Mouse (Mus musculus) neural tube, embryonic 14.5 days (tissue): ENCODE measurements around the gene Stam2. TPM values are rescaled to one million over a fixed set of nuclear protein-coding genes. Genes with fewer than 3 reads are reported as not detected.

Source experiments
- ATAC-seq: fragments of 200-750 bp; cut with Nextera tagmentation; 2 replicates; pipeline ENCODE4 v1.8.0; 2017; ENCODE audit warnings: low read depth, mild to moderate bottlenecking, moderate TSS enrichment, moderate library complexity
- H3K27ac ChIP-seq: fragments of 300-500 bp; sonication (generic); 2 replicates; pipeline ENCODE4 v1.5.1; 2014; ENCODE audit warnings: low read depth, mild to moderate bottlenecking, control low read depth, low read length, moderate library complexity, mixed read lengths
- H3K27me3 ChIP-seq: fragments of 300-500 bp; sonication (generic); 2 replicates; pipeline ENCODE4 v1.6.1; 2014; ENCODE audit warnings: low read length; ENCODE audit not compliant: control insufficient read depth, insufficient read depth
- H3K36me3 ChIP-seq: fragments of 300-500 bp; sonication (generic); 2 replicates; pipeline ENCODE4 v1.6.1; 2014; ENCODE audit warnings: low read length, mixed read lengths; ENCODE audit not compliant: control insufficient read depth, insufficient read depth
- H3K4me1 ChIP-seq: fragments of 300-500 bp; sonication (generic); 2 replicates; pipeline ENCODE4 v1.6.1; 2014; ENCODE audit warnings: low read length; ENCODE audit not compliant: control insufficient read depth, insufficient read depth
- H3K4me2 ChIP-seq: fragments of 300-500 bp; sonication (generic); 2 replicates; pipeline ENCODE4 v1.6.1; 2014; ENCODE audit warnings: mild to moderate bottlenecking, low read depth, low read length, control low read depth
- H3K4me3 ChIP-seq: fragments of 300-500 bp; sonication (generic); 2 replicates; pipeline ENCODE4 v1.5.1; 2014; ENCODE audit warnings: low read depth, low read length, control low read depth, mixed read lengths
- H3K9ac ChIP-seq: fragments of 300-500 bp; sonication (generic); replicated peaks from 2 replicates; pipeline ENCODE4 v1.6.1; 2014; ENCODE audit warnings: low read depth, mild to moderate bottlenecking, control low read depth, low read length, mixed read lengths
- H3K9me3 ChIP-seq: fragments of 300-500 bp; sonication (generic); 2 replicates; pipeline ENCODE4 v1.6.1; 2016; ENCODE audit warnings: low read length; ENCODE audit not compliant: control insufficient read depth
- WGBS: fragments of 180-500 bp; shearing (Covaris S2); extraction: QIAGEN DNeasy Blood & Tissue Kit; methylation state at CpG from one replicate; pipeline ENCODE4 v1.1.7; 2014; 5-methylcytosine and 5-hydroxymethylcytosine counted together
- polyA plus RNA-seq: library from polyadenylated mRNA; unstranded; fragments of >200 nt; fragmentation: Nextera tagmentation; extraction: Ambion mirVana; gene quantifications from 2 replicates; pipeline ENCODE4 v1.2.1, GENCODE M21; 2014

The Stam2 gene
- polyA plus RNA-seq: 43.5 and 44.9 TPM in 2 replicates

GRCm38 (mm10) chr2:52742256-52743158 is at the start of gene Stam2:
Stam2 (minus strand) TSS chr2:52742281.
- WGBS: 7% methylated on average over 54 of the region's 54 CpGs
- Histone ChIP-seq H3K9me3 (no peaks in the 10 kb centered on the region), H3K9ac (peak within 1 kb of the TSS; percentile 95), H3K4me3 (peak within 1 kb of the TSS; percentile 82), H3K4me1 (0 out of 2 replicates have a peak, but pooled peaks cover 7% of the 10 kb centered on the region), H3K27ac (peak within 1 kb of the TSS; percentile 97), H3K27me3 (no peaks in the 10 kb centered on the region), H3K4me2 (peak within 1 kb of the TSS; percentile 60), H3K36me3 (no peaks in the 10 kb centered on the region)
- peak; percentile 95 for ATAC-seq

GRCm38 (mm10) chr2:52785106-52785721 is 43.1 kb upstream of the Stam2 start:
- no peak overlapping the region for H3K9ac ChIP-seq
- peak; percentile 44; the same call in 1 of the 2 replicates for ATAC-seq
- H3K9me3 ChIP-seq: no peaks in the 10 kb centered on the region
- no peaks in the 10 kb centered on the region for H3K4me1 ChIP-seq
- no peak overlapping the region for H3K4me2 ChIP-seq
- H3K36me3 ChIP-seq: no peaks in the 10 kb centered on the region
- H3K27me3 ChIP-seq: no peaks in the 10 kb centered on the region
- no peak overlapping the region for H3K27ac ChIP-seq
- no peak overlapping the region for H3K4me3 ChIP-seq
- WGBS: 41% methylated on average over 3 of the region's 3 CpGs

- ATAC-seq: no peak
- no peaks in the 10 kb centered on the region for H3K9me3 ChIP-seq
- 86% methylated on average over 10 of the region's 10 CpGs for WGBS
- no peak overlapping the region for H3K4me2 ChIP-seq
- H3K4me3 ChIP-seq: no peak overlapping the region
- no peak overlapping the region for H3K9ac ChIP-seq
- H3K4me1 ChIP-seq: no peaks in the 10 kb centered on the region
- no peak overlapping the region for H3K27ac ChIP-seq
- H3K36me3 ChIP-seq: no peaks in the 10 kb centered on the region
- H3K27me3 ChIP-seq: no peaks in the 10 kb centered on the region
These were observed 37.9 kb upstream of the Stam2 start for GRCm38 (mm10) chr2:52779987-52780386.

GRCm38 (mm10) chr2:52779381-52779780 is 37.3 kb upstream of the Stam2 start:
- WGBS: 88% methylated on average over 9 of the region's 9 CpGs
- no peak overlapping the region for H3K27ac ChIP-seq

GRCm38 (mm10) chr2:52777839-52778238 is 35.8 kb upstream of the Stam2 start:
- WGBS: 64% methylated on average over 2 of the region's 2 CpGs
- Histone ChIP-seq H3K27me3 (no peaks in the 10 kb centered on the region), H3K9ac (no peak overlapping the region), H3K9me3 (no peaks in the 10 kb centered on the region), H3K4me2 (no peak overlapping the region), H3K4me1 (no peaks in the 10 kb centered on the region), H3K36me3 (no peaks in the 10 kb centered on the region), H3K27ac (no peak overlapping the region), H3K4me3 (no peak overlapping the region)
- no peak for ATAC-seq

More at GRCm38 (mm10) chr2:52779381-52779780, 37.3 kb upstream of the Stam2 start:
- H3K9ac ChIP-seq: no peak overlapping the region
- no peaks in the 10 kb centered on the region for H3K36me3 ChIP-seq
- H3K4me3 ChIP-seq: no peak overlapping the region
- no peaks in the 10 kb centered on the region for H3K4me1 ChIP-seq
- H3K27me3 ChIP-seq: no peaks in the 10 kb centered on the region
- H3K9me3 ChIP-seq: no peaks in the 10 kb centered on the region
- no peak for ATAC-seq
- no peak overlapping the region for H3K4me2 ChIP-seq

GRCm38 (mm10) chr2:52774373-52774772 is 32.3 kb upstream of the Stam2 start:
- Histone ChIP-seq H3K4me1 (no peaks in the 10 kb centered on the region), H3K9ac (no peak overlapping the region), H3K9me3 (no peaks in the 10 kb centered on the region), H3K27me3 (no peaks in the 10 kb centered on the region), H3K4me2 (no peak overlapping the region), H3K27ac (no peak overlapping the region), H3K4me3 (no peak overlapping the region), H3K36me3 (no peaks in the 10 kb centered on the region)
- WGBS: 31% methylated on average over 1 of the region's 1 CpGs
- no peak for ATAC-seq

GRCm38 (mm10) chr2:52772774-52773393 is 30.8 kb upstream of the Stam2 start:
- H3K36me3 ChIP-seq: no peaks in the 10 kb centered on the region
- no peak overlapping the region for H3K4me2 ChIP-seq
- H3K9ac ChIP-seq: no peak overlapping the region
- H3K27me3 ChIP-seq: no peaks in the 10 kb centered on the region
- H3K9me3 ChIP-seq: no peaks in the 10 kb centered on the region
- H3K4me1 ChIP-seq: no peaks in the 10 kb centered on the region
- no peak overlapping the region for H3K4me3 ChIP-seq
- no peak overlapping the region for H3K27ac ChIP-seq
- 0 out of 2 replicates have a peak, but pooled peaks have one; percentile 41 for ATAC-seq
- WGBS: 38% methylated on average over 3 of the region's 5 CpGs

GRCm38 (mm10) chr2:52765130-52765529 is 23.0 kb upstream of the Stam2 start:
- Histone ChIP-seq H3K36me3 (no peaks in the 10 kb centered on the region), H3K4me2 (no peak overlapping the region), H3K9me3 (no peaks in the 10 kb centered on the region), H3K4me3 (no peak overlapping the region), H3K27me3 (no peaks in the 10 kb centered on the region), H3K4me1 (no peaks in the 10 kb centered on the region), H3K27ac (no peak overlapping the region), H3K9ac (no peak overlapping the region)
- WGBS: 92% methylated on average over 6 of the region's 6 CpGs
- no peak for ATAC-seq
